Mouse (Mus musculus): ENCODE data around the gene Tubgcp4. TPM values are rescaled to one million over a fixed set of nuclear protein-coding genes. Genes with fewer than 3 reads are reported as not detected.

Gene Tubgcp4
- 50.3 TPM for polyA plus RNA-seq (2014; fragmentation: Illumina TruSeq; extraction: RNeasy Lipid Tissue Mini Kit (QIAGEN cat#74804); ENCODE audit: low read depth, low replicate concordance)

GRCm38 (mm10) chr2:121170481-121170971, at the start of gene Tubgcp4:
TSS of gene Tubgcp4 (plus strand) at chr2:121170654.

GRCm38 (mm10) chr2:121140018-121140882, 30.2 kb upstream of the Tubgcp4 start, which contains the start of the genes Adal and Lcmt2:
TSS of gene Adal (plus strand) at chr2:121140428.
TSS of gene Lcmt2 (minus strand) at chr2:121140653.

GRCm38 (mm10) chr2:121170980-121171742, 707 bp downstream of the Tubgcp4 start, which contains the start of gene Zscan29:
TSS of gene Zscan29 (minus strand) at chr2:121171125.

Other genes starting within 250 kb of the Tubgcp4 start
- gene Ubr1, start 199.9 kb upstream of the Tubgcp4 start, polyA plus RNA-seq (2014; fragmentation: Illumina TruSeq; extraction: RNeasy Lipid Tissue Mini Kit (QIAGEN cat#74804); ENCODE audit: low read depth, low replicate concordance), result 19.3 TPM
- 9.5 TPM for gene Tmem62, start 193.6 kb upstream of the Tubgcp4 start, polyA plus RNA-seq (2014; fragmentation: Illumina TruSeq; extraction: RNeasy Lipid Tissue Mini Kit (QIAGEN cat#74804); ENCODE audit: low read depth, low replicate concordance)
- 14.0 TPM for gene Ccndbp1, start 162.3 kb upstream of the Tubgcp4 start, polyA plus RNA-seq (2014; fragmentation: Illumina TruSeq; extraction: RNeasy Lipid Tissue Mini Kit (QIAGEN cat#74804); ENCODE audit: low read depth, low replicate concordance)
- not detected for gene Epb42, start 133.6 kb upstream of the Tubgcp4 start, polyA plus RNA-seq (2014; fragmentation: Illumina TruSeq; extraction: RNeasy Lipid Tissue Mini Kit (QIAGEN cat#74804); ENCODE audit: low read depth, low replicate concordance)
- not detected for gene Tgm5, start 84.8 kb upstream of the Tubgcp4 start, polyA plus RNA-seq (2014; fragmentation: Illumina TruSeq; extraction: RNeasy Lipid Tissue Mini Kit (QIAGEN cat#74804); ENCODE audit: low read depth, low replicate concordance)
- 0.10 TPM for gene Tgm7, start 60.9 kb upstream of the Tubgcp4 start, polyA plus RNA-seq (2014; fragmentation: Illumina TruSeq; extraction: RNeasy Lipid Tissue Mini Kit (QIAGEN cat#74804); ENCODE audit: low read depth, low replicate concordance)
- gene Adal, start 30.2 kb upstream of the Tubgcp4 start, polyA plus RNA-seq (2014; fragmentation: Illumina TruSeq; extraction: RNeasy Lipid Tissue Mini Kit (QIAGEN cat#74804); ENCODE audit: low read depth, low replicate concordance), result 22.6 TPM
- 1.1 TPM for gene Lcmt2, start 30.0 kb upstream of the Tubgcp4 start, polyA plus RNA-seq (2014; fragmentation: Illumina TruSeq; extraction: RNeasy Lipid Tissue Mini Kit (QIAGEN cat#74804); ENCODE audit: low read depth, low replicate concordance)
- gene Zscan29, start 471 bp downstream of the Tubgcp4 start, polyA plus RNA-seq (2014; fragmentation: Illumina TruSeq; extraction: RNeasy Lipid Tissue Mini Kit (QIAGEN cat#74804); ENCODE audit: low read depth, low replicate concordance), result 7.7 TPM
- 38.4 TPM for gene Trp53bp1, start 100.8 kb downstream of the Tubgcp4 start, polyA plus RNA-seq (2014; fragmentation: Illumina TruSeq; extraction: RNeasy Lipid Tissue Mini Kit (QIAGEN cat#74804); ENCODE audit: low read depth, low replicate concordance)
- gene Map1a, start 118.9 kb downstream of the Tubgcp4 start, polyA plus RNA-seq (2014; fragmentation: Illumina TruSeq; extraction: RNeasy Lipid Tissue Mini Kit (QIAGEN cat#74804); ENCODE audit: low read depth, low replicate concordance), result 0.92 TPM
- gene Ppip5k1, start 184.7 kb downstream of the Tubgcp4 start, polyA plus RNA-seq (2014; fragmentation: Illumina TruSeq; extraction: RNeasy Lipid Tissue Mini Kit (QIAGEN cat#74804); ENCODE audit: low read depth, low replicate concordance), result 11.1 TPM
- gene Ckmt1, start 187.1 kb downstream of the Tubgcp4 start, polyA plus RNA-seq (2014; fragmentation: Illumina TruSeq; extraction: RNeasy Lipid Tissue Mini Kit (QIAGEN cat#74804); ENCODE audit: low read depth, low replicate concordance), result not detected
- not detected for gene Strc, start 216.5 kb downstream of the Tubgcp4 start, polyA plus RNA-seq (2014; fragmentation: Illumina TruSeq; extraction: RNeasy Lipid Tissue Mini Kit (QIAGEN cat#74804); ENCODE audit: low read depth, low replicate concordance)
- 841 TPM for gene Pdia3, start 243.1 kb downstream of the Tubgcp4 start, polyA plus RNA-seq (2014; fragmentation: Illumina TruSeq; extraction: RNeasy Lipid Tissue Mini Kit (QIAGEN cat#74804); ENCODE audit: low read depth, low replicate concordance)
- 346 TPM for gene Catsper2, start 243.1 kb downstream of the Tubgcp4 start, polyA plus RNA-seq (2014; fragmentation: Illumina TruSeq; extraction: RNeasy Lipid Tissue Mini Kit (QIAGEN cat#74804); ENCODE audit: low read depth, low replicate concordance)

Measured in testis, adult 10 weeks (tissue).